Mouse (Mus musculus) hindlimb bud, embryonic 11.5 days (tissue): ENCODE data around the gene Acss1.

Source experiments
- DNase-seq: peaks from one replicate; pipeline ENCODE4 v3.0.0-alpha.2; 2012; ENCODE audit warnings: low read depth, low spot score; ENCODE audit errors: extremely low spot score

Gene Acss1

GRCm38 (mm10) chr2:150666723-150667064, 1.6 kb downstream of the Acss1 start:
- DNase-seq, result no peak

GRCm38 (mm10) chr2:150665534-150666451, 2.5 kb downstream of the Acss1 start:
- no peak for DNase-seq

- no peak for DNase-seq
Observed at GRCm38 (mm10) chr2:150665006-150665405, 3.3 kb downstream of the Acss1 start.

- DNase-seq, result no peak
Observed at GRCm38 (mm10) chr2:150664152-150664920, 4.0 kb downstream of the Acss1 start.

DNA sequence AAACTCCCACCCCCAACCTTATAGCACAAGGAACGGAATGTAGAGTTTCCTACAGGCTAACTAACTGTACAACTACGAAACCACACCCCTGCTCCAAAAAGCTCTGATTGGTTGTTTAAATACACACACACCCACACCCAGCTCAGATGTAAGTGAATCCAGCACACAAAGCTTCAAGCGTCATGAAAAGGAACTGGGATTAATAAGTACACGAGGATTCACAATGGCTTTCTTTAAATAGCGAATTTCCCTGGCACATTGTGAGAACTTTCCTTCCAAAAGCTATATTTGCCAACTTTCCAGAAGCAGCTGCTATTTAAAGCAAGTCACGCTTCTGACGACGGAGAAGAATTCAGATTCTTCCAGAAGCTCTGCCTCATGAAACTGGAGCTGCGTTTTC, 5.0 kb downstream of the Acss1 start:
- no peak for DNase-seq

- DNase-seq, result no peak
Observed at GRCm38 (mm10) chr2:150662007-150662406, 6.3 kb downstream of the Acss1 start.

GRCm38 (mm10) chr2:150660668-150661451, 7.4 kb downstream of the Acss1 start:
- DNase-seq, result no peak

DNA sequence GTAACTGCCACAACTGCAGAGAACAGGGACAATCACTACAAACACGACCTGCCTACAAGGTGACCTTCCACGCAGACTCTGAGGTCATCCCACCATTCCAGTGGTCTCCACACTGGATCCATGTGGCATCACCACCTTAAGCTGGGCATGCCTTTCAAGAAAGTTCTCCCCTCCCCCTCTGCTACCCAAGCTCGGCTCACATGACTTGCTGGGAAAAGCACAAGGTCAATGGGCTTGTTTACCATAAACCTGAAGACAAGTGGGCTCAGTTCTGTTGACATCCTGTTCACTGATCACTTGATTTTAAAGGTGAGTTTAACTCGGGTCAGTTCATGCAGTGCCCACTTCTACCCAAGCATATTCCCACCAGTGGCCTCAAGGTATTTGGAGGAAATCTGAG, 8.3 kb downstream of the Acss1 start:
- DNase-seq, result no peak

DNA sequence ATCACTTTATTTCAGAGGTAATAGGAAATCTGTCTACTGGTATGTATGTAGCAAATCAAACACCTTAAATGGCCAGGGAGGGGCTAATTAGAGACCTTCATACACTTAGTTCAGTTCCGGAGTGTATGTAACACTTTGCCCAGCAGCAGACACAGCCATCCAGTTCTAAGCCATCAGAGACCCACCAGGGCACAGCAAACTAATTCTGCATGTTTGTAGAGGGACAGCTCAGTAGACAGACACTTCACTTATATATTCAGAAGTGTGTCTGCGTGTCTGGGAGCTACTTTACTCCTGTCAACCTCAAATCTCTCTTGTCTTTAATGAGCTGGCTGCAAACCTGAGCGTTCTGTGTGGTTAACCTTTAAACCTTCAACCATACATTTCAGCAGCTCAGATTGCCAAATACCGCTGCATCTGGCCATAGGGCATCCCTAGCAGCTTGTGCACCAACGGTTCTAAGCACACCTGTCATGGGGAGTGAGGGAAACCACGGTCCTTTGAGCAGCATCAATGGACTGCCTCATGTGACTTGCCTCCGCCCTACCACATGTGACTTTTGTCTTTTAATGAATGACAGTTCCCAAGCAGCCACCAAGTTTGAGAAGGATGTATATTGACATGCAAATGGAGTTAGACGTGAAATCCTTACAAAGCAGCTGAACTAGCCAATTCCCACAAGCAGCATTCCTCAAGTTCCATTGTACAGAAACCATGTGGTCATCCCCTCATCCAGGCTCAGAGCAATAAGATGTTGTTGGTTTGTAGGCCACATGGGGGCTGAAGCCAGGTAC, 11.1 kb downstream of the Acss1 start:
- DNase-seq, result no peak

GRCm38 (mm10) chr2:150656112-150656511, 12.2 kb downstream of the Acss1 start:
- no peak for DNase-seq

DNA sequence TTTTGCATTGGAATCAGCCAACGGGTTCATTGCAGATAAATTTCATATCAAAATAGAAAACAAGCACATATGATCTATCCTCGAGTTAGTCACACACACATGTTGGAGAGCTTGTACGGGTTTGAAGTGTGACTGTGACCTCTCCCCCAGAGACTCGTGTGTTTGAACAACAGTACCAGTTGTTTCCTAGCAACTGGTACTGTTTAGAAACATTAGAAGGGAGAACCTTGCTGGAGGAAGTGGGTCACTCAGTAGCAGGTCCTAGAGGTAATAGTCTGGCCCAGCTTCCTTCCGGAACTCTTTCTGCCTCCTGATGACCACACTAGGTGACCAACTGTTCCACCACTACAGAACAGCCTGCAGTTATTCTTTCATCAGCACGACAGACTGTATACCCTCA, 13.0 kb downstream of the Acss1 start:
- no peak for DNase-seq

GRCm38 (mm10) chr2:150654814-150655213, 13.5 kb downstream of the Acss1 start:
- no peak for DNase-seq

DNA sequence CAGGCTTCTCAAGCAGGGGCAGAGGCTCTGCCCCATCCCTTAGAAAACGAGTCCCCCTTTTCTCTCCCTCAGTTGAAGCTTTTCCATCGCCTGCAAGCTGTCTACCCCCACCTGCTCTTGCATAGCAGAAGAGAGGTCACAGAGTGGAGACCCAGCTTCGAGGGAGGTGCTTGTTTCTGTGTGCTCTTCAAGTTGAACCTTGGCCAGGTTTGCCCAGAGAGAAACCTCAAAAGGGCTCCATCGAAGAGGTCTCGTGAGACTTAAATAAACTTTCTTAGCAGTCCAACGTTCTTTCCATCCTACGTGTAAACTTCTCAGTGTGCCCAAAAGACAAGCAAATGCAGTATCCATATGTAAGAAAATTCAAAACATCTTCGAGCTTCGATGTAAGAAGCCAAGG, 16.9 kb downstream of the Acss1 start:
- DNase-seq, result no peak

GRCm38 (mm10) chr2:150650511-150651074, 17.7 kb downstream of the Acss1 start:
- no peak for DNase-seq

GRCm38 (mm10) chr2:150648300-150648895, 19.9 kb downstream of the Acss1 start:
- no peak for DNase-seq

- DNase-seq, result no peak
Observed at GRCm38 (mm10) chr2:150647681-150648299, 20.5 kb downstream of the Acss1 start.

DNA sequence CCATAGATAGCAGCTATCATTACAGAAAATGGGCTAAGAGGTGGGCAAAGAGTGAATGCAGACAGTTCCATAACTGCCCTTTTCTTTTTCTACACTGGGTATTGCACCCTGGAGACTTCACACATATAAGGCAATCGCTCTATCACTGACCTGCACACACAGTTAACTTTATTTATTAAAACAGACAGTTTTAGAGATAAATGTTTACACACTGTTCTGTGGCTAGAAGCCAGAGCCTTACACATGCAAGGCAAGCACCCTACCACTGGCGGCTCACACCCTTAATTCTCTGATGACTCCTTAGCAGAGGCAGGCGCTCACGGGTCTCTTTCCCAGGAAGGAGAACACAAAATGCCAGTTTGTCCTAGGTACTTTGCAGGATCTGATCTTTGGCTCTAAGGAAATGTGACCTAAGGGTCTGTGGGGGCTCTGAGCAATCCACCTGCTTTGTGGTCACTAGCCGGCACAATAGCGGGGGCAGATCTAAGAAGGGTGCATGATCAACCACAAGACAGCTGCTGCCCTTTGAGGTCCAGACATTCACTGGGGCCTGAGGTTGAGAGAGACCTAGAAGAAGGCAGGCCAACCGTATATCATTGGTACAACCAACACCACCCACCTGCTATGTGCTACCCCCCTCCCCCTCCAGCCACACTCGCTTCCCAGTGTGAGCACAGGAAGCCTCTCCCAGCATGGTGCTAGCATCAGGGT, 21.7 kb downstream of the Acss1 start:
- DNase-seq, result no peak

GRCm38 (mm10) chr2:150645225-150645624, 23.1 kb downstream of the Acss1 start:
- no peak for DNase-seq
